Mouse (Mus musculus) lung, embryonic 15.5 days (tissue): ENCODE results near the gene Skil. TPM values are rescaled to one million over a fixed set of nuclear protein-coding genes. Genes with fewer than 3 reads are reported as not detected.

Source experiments
- ATAC-seq: fragments of 200-750 bp; cut with Nextera tagmentation; 2 replicates; pipeline ENCODE4 v1.8.0; 2017; ENCODE audit warnings: moderate number of reproducible peaks, borderline replicate concordance; ENCODE audit not compliant: low FRiP score, low TSS enrichment; ENCODE audit errors: extremely low read depth
- H3K27ac ChIP-seq: fragments of 300-500 bp; sonication (generic); 2 replicates; pipeline ENCODE4 v1.5.1; 2015; ENCODE audit warnings: moderate library complexity, mild to moderate bottlenecking, inconsistent platforms
- H3K27me3 ChIP-seq: fragments of 300-500 bp; sonication (generic); 2 replicates; pipeline ENCODE4 v1.6.1; 2015; ENCODE audit warnings: inconsistent platforms
- H3K36me3 ChIP-seq: fragments of 300-500 bp; sonication (generic); 2 replicates; pipeline ENCODE4 v1.6.1; 2015; ENCODE audit warnings: inconsistent platforms
- H3K4me1 ChIP-seq: fragments of 300-500 bp; sonication (generic); 2 replicates; pipeline ENCODE4 v1.6.1; 2015; ENCODE audit warnings: inconsistent platforms
- H3K4me2 ChIP-seq: fragments of 300-500 bp; sonication (generic); 2 replicates; pipeline ENCODE4 v1.6.1; 2015; ENCODE audit warnings: inconsistent platforms, mild to moderate bottlenecking, moderate library complexity
- H3K4me3 ChIP-seq: fragments of 300-500 bp; sonication (generic); 2 replicates; pipeline ENCODE4 v1.5.1; 2015; ENCODE audit warnings: mild to moderate bottlenecking, inconsistent platforms
- H3K9ac ChIP-seq: fragments of 300-500 bp; sonication (generic); 2 replicates; pipeline ENCODE4 v1.6.1; 2015; ENCODE audit warnings: inconsistent platforms
- H3K9me3 ChIP-seq: fragments of 300-500 bp; sonication (generic); 2 replicates; pipeline ENCODE4 v1.6.1; 2016; ENCODE audit warnings: inconsistent platforms
- WGBS: fragments of 180-500 bp; shearing (Covaris S2); methylation state at CpG from one replicate; pipeline ENCODE4 v1.1.7; 2015; 5-methylcytosine and 5-hydroxymethylcytosine counted together
- polyA plus RNA-seq: library from polyadenylated mRNA; unstranded; fragments of >200 nt; fragmentation: Nextera tagmentation; extraction: Ambion mirVana; gene quantifications from 2 replicates; pipeline ENCODE4 v1.2.1, GENCODE M21; 2015

The Skil gene
- 20.6 and 22.0 TPM in 2 replicates for polyA plus RNA-seq

GRCm38 (mm10) chr3:31094531-31095178 lies at the start of gene Skil:
Skil (plus strand) TSS chr3:31095058.
- Histone ChIP-seq H3K4me3 (peak within 1 kb of the TSS; percentile 98), H3K27ac (peak within 1 kb of the TSS; percentile 99), H3K36me3 (no peaks in the 10 kb centered on the region), H3K27me3 (no peaks in the 10 kb centered on the region), H3K4me1 (peaks cover 31% of the 10 kb centered on the region), H3K9me3 (no peaks in the 10 kb centered on the region), H3K4me2 (peak within 1 kb of the TSS; percentile 79), H3K9ac (peak within 1 kb of the TSS; percentile 88)
- ATAC-seq = peak; percentile 96
- WGBS = 0% methylated on average over 36 of the region's 109 CpGs

GRCm38 (mm10) chr3:31047263-31047662 lies 47.6 kb upstream of the Skil start:
- Histone ChIP-seq H3K4me1 (no peaks in the 10 kb centered on the region), H3K27me3 (no peaks in the 10 kb centered on the region), H3K9ac (no peak overlapping the region), H3K9me3 (no peaks in the 10 kb centered on the region), H3K4me2 (no peak overlapping the region), H3K36me3 (peaks cover 50% of the 10 kb centered on the region), H3K27ac (no peak overlapping the region), H3K4me3 (no peak overlapping the region)
- WGBS = 55% methylated on average over 3 of the region's 3 CpGs
- ATAC-seq = no peak

DNA sequence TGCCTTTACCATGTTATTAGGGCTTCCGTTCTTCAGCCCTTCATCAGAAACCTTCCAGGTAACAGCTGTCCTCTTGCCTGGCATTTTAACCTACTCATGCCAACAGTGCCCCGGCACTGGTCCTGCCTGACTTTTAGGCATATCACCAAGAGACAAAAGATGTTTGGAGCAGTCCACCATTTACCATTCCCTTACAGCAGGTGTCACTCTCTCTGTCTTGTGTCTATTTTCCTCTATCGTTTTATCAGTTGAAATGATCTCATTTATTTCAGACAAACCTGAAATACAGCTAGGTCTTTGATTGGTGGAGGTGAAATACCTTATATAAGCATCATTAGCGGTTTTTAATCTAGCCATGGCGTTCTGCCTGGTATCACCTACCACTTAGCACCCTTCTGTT lies 45.8 kb upstream of the Skil start:
- Histone ChIP-seq H3K9ac (no peak overlapping the region), H3K4me3 (no peak overlapping the region), H3K4me1 (no peaks in the 10 kb centered on the region), H3K27ac (no peak overlapping the region), H3K4me2 (no peak overlapping the region), H3K9me3 (no peaks in the 10 kb centered on the region), H3K36me3 (peaks cover 41% of the 10 kb centered on the region), H3K27me3 (no peaks in the 10 kb centered on the region)
- no peak for ATAC-seq
- 84% methylated on average over 5 of the region's 5 CpGs for WGBS

- no peaks in the 10 kb centered on the region for H3K27me3 ChIP-seq
- H3K9me3 ChIP-seq = no peaks in the 10 kb centered on the region
- H3K27ac ChIP-seq = no peak overlapping the region
- 63% methylated on average over 7 of the region's 7 CpGs for WGBS
- H3K4me1 ChIP-seq = no peaks in the 10 kb centered on the region
- ATAC-seq = no peak
- peaks cover 40% of the 10 kb centered on the region for H3K36me3 ChIP-seq
- no peak overlapping the region for H3K4me3 ChIP-seq
- H3K4me2 ChIP-seq = no peak overlapping the region
- H3K9ac ChIP-seq = no peak overlapping the region
These were observed 44.5 kb upstream of the Skil start for GRCm38 (mm10) chr3:31050375-31050774.

DNA sequence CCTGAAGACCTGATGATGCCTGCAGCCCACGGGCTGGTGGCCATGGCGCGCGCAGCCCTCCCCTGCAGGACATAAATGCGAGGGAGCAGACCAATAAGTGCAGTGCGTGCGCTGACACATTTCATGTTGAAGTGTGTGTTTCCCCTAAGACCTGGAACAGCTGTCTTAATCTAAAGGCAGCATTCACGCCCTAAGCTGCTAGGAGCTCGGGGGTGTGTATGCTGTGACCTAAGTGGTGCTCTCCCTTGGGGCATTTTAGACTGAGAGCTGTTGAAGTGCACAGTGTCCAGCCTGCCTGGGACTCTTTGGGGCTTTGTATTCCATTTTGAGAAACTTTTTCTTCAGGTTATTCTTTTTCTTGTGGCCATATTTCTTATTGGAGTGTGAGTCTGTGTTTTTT lies 43.1 kb upstream of the Skil start:
- Histone ChIP-seq H3K4me3 (no peak overlapping the region), H3K27me3 (no peaks in the 10 kb centered on the region), H3K27ac (no peak overlapping the region), H3K9ac (no peak overlapping the region), H3K9me3 (no peaks in the 10 kb centered on the region), H3K4me1 (no peaks in the 10 kb centered on the region), H3K4me2 (no peak overlapping the region), H3K36me3 (peaks cover 37% of the 10 kb centered on the region)
- WGBS = 87% methylated on average over 9 of the region's 9 CpGs
- ATAC-seq = no peak

DNA sequence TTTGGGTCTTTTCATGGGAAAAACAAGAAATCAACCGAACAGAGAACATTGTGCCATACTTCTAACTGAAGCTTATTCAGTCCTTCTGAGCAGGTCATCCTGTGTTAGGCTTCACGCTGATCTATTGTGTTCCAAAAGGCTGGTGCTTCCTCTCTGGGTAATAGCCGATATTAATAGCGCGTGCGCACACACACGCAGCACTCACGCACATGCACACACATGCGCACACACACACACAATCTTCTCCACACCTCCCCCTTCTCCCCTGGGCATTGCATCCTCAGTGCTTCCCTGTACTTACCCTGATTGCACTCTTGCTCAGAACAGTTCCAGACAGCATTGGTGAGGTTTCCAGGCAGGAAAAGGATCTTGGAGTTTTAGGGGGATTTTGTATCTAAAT lies 41.7 kb upstream of the Skil start:
- WGBS = 86% methylated on average over 9 of the region's 9 CpGs
- no peaks in the 10 kb centered on the region for H3K27me3 ChIP-seq
- peaks cover 31% of the 10 kb centered on the region for H3K36me3 ChIP-seq
- no peaks in the 10 kb centered on the region for H3K9me3 ChIP-seq
- no peak for ATAC-seq
- H3K4me3 ChIP-seq = no peak overlapping the region
- H3K4me2 ChIP-seq = no peak overlapping the region
- H3K9ac ChIP-seq = no peak overlapping the region
- no peak overlapping the region for H3K27ac ChIP-seq
- H3K4me1 ChIP-seq = no peaks in the 10 kb centered on the region

- Histone ChIP-seq H3K4me3 (no peak overlapping the region), H3K9ac (no peak overlapping the region), H3K27me3 (no peaks in the 10 kb centered on the region), H3K36me3 (peaks cover 15% of the 10 kb centered on the region), H3K27ac (no peak overlapping the region), H3K4me2 (no peak overlapping the region), H3K9me3 (no peaks in the 10 kb centered on the region), H3K4me1 (no peaks in the 10 kb centered on the region)
- ATAC-seq = no peak
- WGBS = 89% methylated on average over 8 of the region's 8 CpGs
These were observed 40.0 kb upstream of the Skil start for GRCm38 (mm10) chr3:31054888-31055287.

DNA sequence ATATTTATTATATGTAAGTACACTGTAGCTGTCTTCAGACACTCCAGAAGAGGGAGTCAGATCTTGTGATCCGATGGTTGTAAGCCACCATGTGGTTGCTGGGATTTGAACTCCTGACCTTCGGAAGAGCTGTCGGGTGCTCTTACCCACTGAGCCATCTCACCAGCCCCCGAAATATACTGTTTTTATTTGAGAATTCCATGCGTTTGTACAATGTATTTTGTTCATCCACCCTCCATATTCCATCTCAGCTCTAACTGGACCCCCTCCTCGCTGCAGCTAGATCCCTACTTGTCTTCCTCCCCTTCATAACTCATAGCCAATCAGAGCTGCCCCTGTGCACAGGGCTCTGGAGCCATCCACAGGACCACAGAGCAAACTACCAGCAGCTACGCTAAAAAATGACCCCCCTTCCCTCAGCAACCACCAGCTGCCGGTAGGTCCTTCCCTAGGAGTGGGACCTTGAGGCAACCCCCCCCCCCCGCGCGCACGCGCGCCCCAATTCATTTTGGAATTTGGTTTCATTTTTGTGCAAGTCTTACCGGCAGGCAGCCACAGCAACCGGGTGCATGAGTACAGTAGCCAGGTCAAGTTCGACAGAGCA lies 38.7 kb upstream of the Skil start:
- H3K4me3 ChIP-seq = peak overlapping the region; percentile 52
- H3K4me2 ChIP-seq = peak overlapping the region; percentile 66
- H3K27ac ChIP-seq = peak overlapping the region; percentile 82
- WGBS = 17% methylated on average over 17 of the region's 17 CpGs
- ATAC-seq = peak; percentile 72
- peaks cover 5% of the 10 kb centered on the region for H3K36me3 ChIP-seq
- no peaks in the 10 kb centered on the region for H3K9me3 ChIP-seq
- H3K9ac ChIP-seq = peak overlapping the region; percentile 37
- no peaks in the 10 kb centered on the region for H3K27me3 ChIP-seq
- H3K4me1 ChIP-seq = 0 out of 2 replicates have a peak, but pooled peaks cover under 1% of the 10 kb centered on the region

- Histone ChIP-seq H3K27ac (peak overlapping the region; percentile 82), H3K27me3 (no peaks in the 10 kb centered on the region), H3K36me3 (no peaks in the 10 kb centered on the region), H3K9ac (peak overlapping the region; percentile 37), H3K4me3 (peak overlapping the region; percentile 52), H3K4me1 (0 out of 2 replicates have a peak, but pooled peaks cover 5% of the 10 kb centered on the region), H3K9me3 (no peaks in the 10 kb centered on the region), H3K4me2 (peak overlapping the region; percentile 66)
- under 1% methylated on average over 30 of the region's 30 CpGs for WGBS
- peak; percentile 87 for ATAC-seq
These were observed 37.9 kb upstream of the Skil start for GRCm38 (mm10) chr3:31056651-31057627.

GRCm38 (mm10) chr3:31060745-31061102 lies 34.1 kb upstream of the Skil start:
- Histone ChIP-seq H3K36me3 (no peaks in the 10 kb centered on the region), H3K9ac (no peak overlapping the region), H3K4me2 (no peak overlapping the region), H3K4me1 (0 out of 2 replicates have a peak, but pooled peaks cover 5% of the 10 kb centered on the region), H3K4me3 (no peak overlapping the region), H3K9me3 (no peaks in the 10 kb centered on the region), H3K27me3 (no peaks in the 10 kb centered on the region), H3K27ac (0 out of 2 replicates have a peak overlapping the region, but pooled peaks have one; percentile 9)
- ATAC-seq = no peak
- WGBS = 76% methylated on average over 8 of the region's 8 CpGs

GRCm38 (mm10) chr3:31061103-31061785 lies 33.6 kb upstream of the Skil start:
- 0 out of 2 replicates have a peak overlapping the region, but pooled peaks have one; percentile 9 for H3K27ac ChIP-seq
- 60% methylated on average over 20 of the region's 20 CpGs for WGBS

More at GRCm38 (mm10) chr3:31061103-31061785, 33.6 kb upstream of the Skil start:
- H3K9ac ChIP-seq = no peak overlapping the region
- H3K36me3 ChIP-seq = no peaks in the 10 kb centered on the region
- no peak overlapping the region for H3K4me3 ChIP-seq
- H3K27me3 ChIP-seq = no peaks in the 10 kb centered on the region
- H3K9me3 ChIP-seq = no peaks in the 10 kb centered on the region
- 0 out of 2 replicates have a peak, but pooled peaks cover 5% of the 10 kb centered on the region for H3K4me1 ChIP-seq
- peak overlapping the region; percentile 4; the same call in 1 of the 2 replicates for H3K4me2 ChIP-seq
- ATAC-seq = no peak
